Mouse (Mus musculus): Measurements from ENCODE around the gene BC147527. TPM values are rescaled to one million over a fixed set of nuclear protein-coding genes. Genes with fewer than 3 reads are reported as not detected.
"Not testable (repeated sequence)": the region's sequence is repeated elsewhere in the genome, so short reads cannot be mapped to it uniquely, and the experiment has no call there.

BC147527 gene
- polyA plus RNA-seq, 1 experiment: 4.2 TPM

- Histone ChIP-seq H3K4me3 (ENCODE audit: extremely low read depth, insufficient read depth, insufficient read length) (no peak overlapping the region), H3K4me1 (ENCODE audit: control insufficient read depth, insufficient read depth, insufficient read length) (peaks cover 11% of the 10 kb centered on the region), H3K36me3 (ENCODE audit: control insufficient read depth, insufficient read depth, low read length) (0 out of 2 replicates have a peak, but pooled peaks cover 2% of the 10 kb centered on the region), H3K27ac (ENCODE audit: insufficient read depth, low read length) (peak overlapping the region; percentile 99), H3K27me3 (ENCODE audit: control insufficient read depth, insufficient read depth, low read length) (no peaks in the 10 kb centered on the region)
- TF ChIP-seq POLR2A (IDR thresholded peaks at IDR 0.05; ENCODE audit: low read depth, low read length) (no peak), CTCF (IDR thresholded peaks at IDR 0.05; ENCODE audit: extremely low read depth, insufficient read depth, insufficient read length, insufficient replicate concordance) (no peak)
- no peak for DNase-seq (ENCODE audit: low read depth in 1 of 2, low spot score in 2 of 2)
- WGBS: 5% methylated on average over 1 of the region's 1 CpGs
Measured at GRCm38 (mm10) chr13:120299324-120299894, 783 bp upstream of the BC147527 start.

DNA sequence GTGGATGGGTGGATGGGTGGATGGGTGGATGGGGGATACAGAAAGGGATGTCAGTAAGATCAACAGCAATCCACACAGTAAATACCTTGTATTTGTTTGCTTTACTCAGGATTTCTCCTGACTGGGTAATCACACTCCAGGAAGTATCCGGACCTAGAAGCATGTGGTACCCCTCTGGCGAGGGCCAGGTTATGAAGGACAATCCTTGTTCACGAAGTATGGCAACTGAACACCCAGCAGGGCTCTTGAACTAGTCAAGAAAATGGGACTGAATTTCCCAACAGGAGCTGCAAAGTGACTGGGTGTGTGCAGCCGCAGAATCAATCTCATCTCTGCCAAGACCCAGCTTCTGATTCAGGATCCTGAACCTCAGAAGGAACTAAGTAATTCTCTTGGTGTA lies 661 bp downstream of the BC147527 start:
- Histone ChIP-seq H3K4me1 (ENCODE audit: control insufficient read depth, insufficient read depth, insufficient read length) (peaks cover 11% of the 10 kb centered on the region), H3K27me3 (ENCODE audit: control insufficient read depth, insufficient read depth, low read length) (no peaks in the 10 kb centered on the region), H3K4me3 (ENCODE audit: extremely low read depth, insufficient read depth, insufficient read length) (peak overlapping the region; percentile 35), H3K36me3 (ENCODE audit: control insufficient read depth, insufficient read depth, low read length) (peaks cover 4% of the 10 kb centered on the region; the same call in 1 of the 2 replicates), H3K27ac (ENCODE audit: insufficient read depth, low read length) (peak overlapping the region; percentile 99)
- TF ChIP-seq POLR2A (IDR thresholded peaks at IDR 0.05; ENCODE audit: low read depth, low read length) (no peak), CTCF (IDR thresholded peaks at IDR 0.05; ENCODE audit: extremely low read depth, insufficient read depth, insufficient read length, insufficient replicate concordance) (no peak)
- DNase-seq (ENCODE audit: low read depth in 1 of 2, low spot score in 2 of 2): no peak
- WGBS: 78% methylated on average over 4 of the region's 4 CpGs

GRCm38 (mm10) chr13:120310749-120311148 lies 10.6 kb downstream of the BC147527 start:
- H3K27me3 ChIP-seq (ENCODE audit: control insufficient read depth, insufficient read depth, low read length): no peaks in the 10 kb centered on the region
- H3K4me1 ChIP-seq (ENCODE audit: control insufficient read depth, insufficient read depth, insufficient read length): no peaks in the 10 kb centered on the region
- TF ChIP-seq CTCF (IDR thresholded peaks at IDR 0.05; ENCODE audit: extremely low read depth, insufficient read depth, insufficient read length, insufficient replicate concordance) (no peak), POLR2A (IDR thresholded peaks at IDR 0.05; ENCODE audit: low read depth, low read length) (no peak)
- WGBS: 76% methylated on average over 4 of the region's 4 CpGs
- no peak overlapping the region for H3K4me3 ChIP-seq (ENCODE audit: extremely low read depth, insufficient read depth, insufficient read length)
- DNase-seq (ENCODE audit: low read depth in 1 of 2, low spot score in 2 of 2): no peak
- H3K36me3 ChIP-seq (ENCODE audit: control insufficient read depth, insufficient read depth, low read length): peaks cover 7% of the 10 kb centered on the region; the same call in 1 of the 2 replicates
- no peak overlapping the region for H3K27ac ChIP-seq (ENCODE audit: insufficient read depth, low read length)

DNA sequence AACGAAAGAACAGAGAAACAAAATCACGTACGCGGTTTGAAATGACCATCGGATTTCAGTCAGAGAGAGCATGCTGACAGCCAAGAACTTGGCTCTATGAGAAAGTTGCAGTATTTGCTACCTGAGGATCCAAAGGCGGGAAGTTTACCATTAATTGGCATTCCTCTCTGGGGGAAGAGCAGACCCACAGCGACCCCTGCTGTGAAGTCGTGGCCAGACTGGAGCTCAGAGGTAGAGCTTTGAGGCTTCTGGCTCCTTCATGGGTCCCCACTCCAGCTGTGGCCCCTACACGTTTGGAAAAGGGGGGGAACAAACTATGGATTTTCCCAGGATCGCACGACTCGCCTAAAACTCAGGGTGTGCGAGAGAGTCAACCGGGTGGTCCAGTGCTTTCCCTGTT lies 13.4 kb downstream of the BC147527 start:
- H3K27me3 ChIP-seq (ENCODE audit: control insufficient read depth, insufficient read depth, low read length): no peaks in the 10 kb centered on the region
- no peaks in the 10 kb centered on the region for H3K4me1 ChIP-seq (ENCODE audit: control insufficient read depth, insufficient read depth, insufficient read length)
- H3K27ac ChIP-seq (ENCODE audit: insufficient read depth, low read length): no peak overlapping the region
- H3K36me3 ChIP-seq (ENCODE audit: control insufficient read depth, insufficient read depth, low read length): no peaks in the 10 kb centered on the region; the same call in 1 of the 2 replicates
- H3K4me3 ChIP-seq (ENCODE audit: extremely low read depth, insufficient read depth, insufficient read length): no peak overlapping the region
- 52% methylated on average over 14 of the region's 14 CpGs for WGBS
- DNase-seq (ENCODE audit: low read depth in 1 of 2, low spot score in 2 of 2): no peak
- TF ChIP-seq POLR2A (IDR thresholded peaks at IDR 0.05; ENCODE audit: low read depth, low read length) (no peak), CTCF (IDR thresholded peaks at IDR 0.05; ENCODE audit: extremely low read depth, insufficient read depth, insufficient read length, insufficient replicate concordance) (peak; percentile 82; the same call in 1 of the 2 replicates)

GRCm38 (mm10) chr13:120316578-120316977 lies 16.4 kb downstream of the BC147527 start, which contains the start of gene Tcstv3:
TSS of gene Tcstv3 (plus strand) at chr13:120316878.
- not testable (repeated sequence) for H3K27me3 ChIP-seq (ENCODE audit: control insufficient read depth, insufficient read depth, low read length); H3K36me3 ChIP-seq (ENCODE audit: control insufficient read depth, insufficient read depth, low read length); H3K4me1 ChIP-seq (ENCODE audit: control insufficient read depth, insufficient read depth, insufficient read length); H3K27ac ChIP-seq (ENCODE audit: insufficient read depth, low read length); DNase-seq (ENCODE audit: low read depth in 1 of 2, low spot score in 2 of 2); H3K4me3 ChIP-seq (ENCODE audit: extremely low read depth, insufficient read depth, insufficient read length)
- WGBS: 78% methylated on average over 3 of the region's 3 CpGs

DNA sequence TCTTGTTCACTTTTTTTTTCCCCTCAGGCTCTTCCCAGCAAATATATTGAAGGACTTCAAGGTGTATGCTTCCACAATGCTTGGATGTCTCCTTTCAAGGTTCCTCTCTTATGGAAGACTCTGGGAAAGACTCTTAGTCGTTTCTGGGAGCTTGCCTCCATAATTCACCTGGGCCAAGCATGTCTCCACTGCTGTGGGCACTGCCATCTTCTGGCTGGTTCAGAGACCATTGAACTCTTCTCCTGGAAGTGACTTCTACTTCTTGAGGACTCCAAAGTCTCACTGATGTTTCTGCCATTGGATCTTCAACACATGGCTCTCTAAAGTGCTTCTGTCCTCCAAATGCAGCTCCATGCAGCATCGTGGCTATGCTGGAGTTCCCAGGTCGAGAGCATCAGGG lies 20.0 kb downstream of the BC147527 start:
- no peaks in the 10 kb centered on the region for H3K27me3 ChIP-seq (ENCODE audit: control insufficient read depth, insufficient read depth, low read length)
- no peaks in the 10 kb centered on the region for H3K4me1 ChIP-seq (ENCODE audit: control insufficient read depth, insufficient read depth, insufficient read length)
- no peak overlapping the region for H3K27ac ChIP-seq (ENCODE audit: insufficient read depth, low read length)
- DNase-seq (ENCODE audit: low read depth in 1 of 2, low spot score in 2 of 2): no peak
- TF ChIP-seq POLR2A (IDR thresholded peaks at IDR 0.05; ENCODE audit: low read depth, low read length) (no peak), CTCF (IDR thresholded peaks at IDR 0.05; ENCODE audit: extremely low read depth, insufficient read depth, insufficient read length, insufficient replicate concordance) (no peak)
- 73% methylated on average over 3 of the region's 3 CpGs for WGBS
- no peak overlapping the region for H3K4me3 ChIP-seq (ENCODE audit: extremely low read depth, insufficient read depth, insufficient read length)
- H3K36me3 ChIP-seq (ENCODE audit: control insufficient read depth, insufficient read depth, low read length): no peaks in the 10 kb centered on the region

DNA sequence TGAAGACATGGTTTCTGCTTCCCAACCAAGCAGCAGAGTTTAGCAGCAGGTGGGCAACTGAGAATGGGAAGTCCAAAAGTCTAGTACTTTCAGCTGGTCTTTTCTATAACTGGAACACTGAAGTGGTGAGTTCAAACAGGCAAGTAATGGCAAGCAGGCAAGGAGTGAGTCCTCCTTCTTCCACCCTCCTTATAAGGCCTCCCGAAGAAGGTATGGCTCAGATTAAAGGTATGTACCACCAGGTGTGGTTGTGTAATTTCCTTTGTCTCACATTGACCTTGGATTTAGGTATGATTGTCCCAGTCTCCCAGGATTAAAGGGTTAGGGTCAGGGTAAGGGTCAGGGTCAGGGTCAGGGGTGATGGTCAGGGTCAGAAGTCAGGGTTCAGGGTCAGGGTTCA lies 20.5 kb downstream of the BC147527 start:
- Histone ChIP-seq H3K4me1 (ENCODE audit: control insufficient read depth, insufficient read depth, insufficient read length) (no peaks in the 10 kb centered on the region), H3K36me3 (ENCODE audit: control insufficient read depth, insufficient read depth, low read length) (no peaks in the 10 kb centered on the region), H3K27ac (ENCODE audit: insufficient read depth, low read length) (no peak overlapping the region), H3K4me3 (ENCODE audit: extremely low read depth, insufficient read depth, insufficient read length) (no peak overlapping the region), H3K27me3 (ENCODE audit: control insufficient read depth, insufficient read depth, low read length) (no peaks in the 10 kb centered on the region)
- TF ChIP-seq CTCF (IDR thresholded peaks at IDR 0.05; ENCODE audit: extremely low read depth, insufficient read depth, insufficient read length, insufficient replicate concordance) (no peak), POLR2A (IDR thresholded peaks at IDR 0.05; ENCODE audit: low read depth, low read length) (no peak)
- WGBS: 97% methylated on average over 1 of the region's 1 CpGs
- no peak for DNase-seq (ENCODE audit: low read depth in 1 of 2, low spot score in 2 of 2)

Other genes starting within 250 kb of the BC147527 start
- gene Gm21188, start 248.2 kb upstream of the BC147527 start, polyA plus RNA-seq (2012; rRNA removed): 3.8 and 3.9 TPM in 2 replicates
- not detected in 2 replicates for gene Gm20767, start 160.1 kb upstream of the BC147527 start, polyA plus RNA-seq (2012; rRNA removed)
- not detected in 2 replicates for gene Gm21818, start 128.0 kb upstream of the BC147527 start, polyA plus RNA-seq (2012; rRNA removed)
- 5.0 and 7.0 TPM in 2 replicates for gene Gm21762, start 84.4 kb upstream of the BC147527 start, polyA plus RNA-seq (2012; rRNA removed)
- gene Gm21731, start 61.3 kb upstream of the BC147527 start, polyA plus RNA-seq (2012; rRNA removed): not detected in 2 replicates
- gene AF067061, start 37.3 kb upstream of the BC147527 start, polyA plus RNA-seq (2012; rRNA removed): 0.40 and 0.55 TPM in 2 replicates
- not detected in 2 replicates for gene Tcstv3, start 16.5 kb downstream of the BC147527 start, polyA plus RNA-seq (2012; rRNA removed)